Mouse (Mus musculus): ENCODE measurements at regions not wholly inside any gene's neighbourhood (a gene's known extent, or its start where the extent isn't known, plus 50 kb on each side); places are given as distances from the start of the nearest gene placed in this dataset.

DNA sequence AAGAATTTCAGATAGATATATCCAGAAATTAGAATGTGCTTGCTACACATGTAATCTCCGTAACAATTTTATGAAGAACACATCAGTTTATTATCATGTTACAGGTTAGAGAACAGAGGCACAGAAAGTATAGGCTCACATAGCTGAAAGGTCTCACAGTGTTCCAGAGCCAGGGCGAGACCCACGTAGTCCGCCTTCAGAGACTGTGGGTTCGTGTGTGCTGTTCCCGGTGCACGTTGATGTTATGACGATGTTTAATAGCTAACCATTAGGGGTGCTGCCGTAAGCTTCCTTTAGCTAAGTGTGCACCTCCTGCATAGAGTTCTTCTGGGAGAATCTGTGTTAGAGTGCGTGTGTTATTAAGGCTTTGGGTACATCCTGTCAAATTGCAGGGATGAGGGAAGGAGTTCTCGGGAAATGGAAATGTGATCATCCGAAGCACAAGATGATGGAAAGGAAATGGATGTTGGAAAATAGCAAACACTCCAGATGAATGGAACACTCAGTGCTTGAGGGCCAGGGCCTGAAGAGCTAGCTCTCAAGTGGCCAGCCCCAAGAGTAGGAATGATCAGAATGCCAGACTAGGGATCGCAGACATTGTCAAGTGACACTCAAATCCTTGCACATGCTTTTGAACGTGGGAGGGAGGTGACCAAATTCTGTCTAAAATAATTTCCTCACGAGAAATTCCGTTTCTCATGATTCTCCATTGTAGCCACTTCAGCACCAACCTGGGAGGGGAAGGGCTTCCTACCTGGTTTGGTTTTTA lies 344.1 kb downstream of the Cd83 start:
- no peak for DNase-seq (ENCODE audit: low spot score in 2 of 2)

GRCm38 (mm10) chr13:44131916-44132315 lies 347.3 kb downstream of the Cd83 start:
- DNase-seq (ENCODE audit: low spot score in 2 of 2): no peak

- DNase-seq (ENCODE audit: low spot score in 2 of 2): no peak
Observed at GRCm38 (mm10) chr13:44132510-44132909, 347.9 kb downstream of the Cd83 start.

- no peak for DNase-seq (ENCODE audit: low spot score in 2 of 2)
Observed at GRCm38 (mm10) chr13:44133436-44133835, 348.9 kb downstream of the Cd83 start.

GRCm38 (mm10) chr13:44141181-44141580 lies 356.6 kb downstream of the Cd83 start:
- DNase-seq (ENCODE audit: low spot score in 2 of 2): no peak

GRCm38 (mm10) chr13:44145441-44145840 lies 360.9 kb downstream of the Cd83 start:
- no peak for DNase-seq (ENCODE audit: low spot score in 2 of 2)

GRCm38 (mm10) chr13:44147841-44148240 lies 363.3 kb downstream of the Cd83 start:
- DNase-seq (ENCODE audit: low spot score in 2 of 2): no peak

DNA sequence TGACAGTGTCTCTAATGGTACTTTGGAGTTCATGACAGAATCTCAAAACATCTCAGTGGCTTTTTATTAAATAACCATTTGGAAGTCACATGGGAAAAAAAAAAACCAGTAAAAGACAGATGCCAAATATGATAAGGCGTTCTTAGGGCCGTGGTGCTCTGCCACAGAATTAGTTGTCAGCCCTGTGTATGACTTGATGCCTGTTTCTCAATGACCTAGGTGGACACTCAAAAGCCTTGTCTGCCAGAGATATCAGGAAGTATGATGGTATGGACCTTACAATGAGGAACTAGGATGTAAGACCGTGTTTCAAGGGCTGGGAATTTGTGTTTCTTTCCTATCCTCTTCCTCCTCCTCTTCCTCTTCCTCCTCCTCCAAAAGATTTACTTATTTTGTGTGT lies 364.9 kb downstream of the Cd83 start:
- no peak for DNase-seq (ENCODE audit: low spot score in 2 of 2)

- no peak for DNase-seq (ENCODE audit: low spot score in 2 of 2)
Observed at GRCm38 (mm10) chr13:44151526-44151925, 367.0 kb downstream of the Cd83 start.

DNA sequence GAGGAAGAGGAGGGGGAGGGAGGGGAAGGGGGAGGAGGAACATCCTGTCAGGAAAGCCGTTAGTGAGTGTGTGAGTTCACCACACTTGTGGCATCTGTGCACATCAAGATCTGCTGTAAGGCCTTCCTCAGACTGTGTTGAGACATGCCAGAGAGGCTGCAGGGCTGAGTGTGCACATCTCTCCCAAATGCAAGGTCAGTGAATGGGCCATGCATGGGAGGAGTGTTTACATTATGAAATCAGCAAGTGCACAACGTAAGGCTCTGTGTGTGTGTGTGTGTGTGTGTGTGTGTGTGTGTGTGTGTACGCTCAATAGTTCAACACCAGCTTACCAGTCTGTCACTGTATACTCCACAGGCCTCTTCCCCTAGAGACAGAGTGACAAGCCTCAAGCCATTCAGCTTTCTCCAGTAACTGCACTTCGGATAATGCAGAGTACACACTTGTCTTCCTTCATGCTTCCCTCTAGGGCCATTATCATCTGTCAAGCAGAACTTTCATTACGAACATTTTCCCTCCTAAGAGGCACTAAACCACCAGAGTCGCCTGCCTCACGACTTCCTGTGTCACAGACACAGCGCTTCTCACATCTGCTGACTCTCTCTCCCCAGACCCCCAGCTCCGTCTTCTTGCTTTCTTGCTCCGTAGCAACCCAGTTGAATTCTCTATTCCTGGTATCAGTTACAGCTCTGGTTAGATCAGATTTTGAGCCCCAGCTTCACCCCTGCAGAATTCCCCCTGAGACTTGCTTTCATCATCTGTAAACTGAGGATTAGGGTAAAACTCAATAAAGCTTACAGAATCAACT lies 368.4 kb downstream of the Cd83 start:
- no peak for DNase-seq (ENCODE audit: low spot score in 2 of 2)

GRCm38 (mm10) chr13:44153784-44154183 lies 369.2 kb downstream of the Cd83 start:
- DNase-seq (ENCODE audit: low spot score in 2 of 2): no peak

- no peak for DNase-seq (ENCODE audit: low spot score in 2 of 2)
Observed at GRCm38 (mm10) chr13:44155956-44156355, 371.4 kb downstream of the Cd83 start.

GRCm38 (mm10) chr13:44156546-44156945 lies 372.0 kb downstream of the Cd83 start:
- no peak for DNase-seq (ENCODE audit: low spot score in 2 of 2)

- DNase-seq (ENCODE audit: low spot score in 2 of 2): no peak
Observed at GRCm38 (mm10) chr13:44157236-44157635, 372.7 kb downstream of the Cd83 start.

DNA sequence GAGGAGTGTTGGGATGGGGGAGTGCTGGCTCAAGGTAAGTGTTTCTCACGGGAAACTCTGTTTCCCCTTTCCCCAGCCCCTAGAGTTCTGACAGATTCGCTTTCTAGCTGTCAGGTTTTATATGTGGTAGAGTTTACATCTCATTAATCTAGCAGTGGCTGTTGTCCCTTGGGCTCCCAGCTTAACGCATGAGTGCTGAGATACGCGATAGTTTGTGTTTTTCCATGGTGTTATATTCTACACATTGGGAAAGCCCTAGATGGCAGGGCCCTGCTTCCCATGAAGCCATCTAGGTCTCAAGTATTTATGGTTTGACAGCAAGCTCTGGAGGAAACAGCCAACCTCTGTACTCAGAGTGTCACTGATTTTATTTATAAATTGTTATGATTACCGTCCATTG lies 373.8 kb downstream of the Cd83 start:
- DNase-seq (ENCODE audit: low spot score in 2 of 2): no peak

GRCm38 (mm10) chr13:44159346-44159745 lies 374.8 kb downstream of the Cd83 start:
- no peak for DNase-seq (ENCODE audit: low spot score in 2 of 2)

- DNase-seq (ENCODE audit: low spot score in 2 of 2): no peak
Observed at GRCm38 (mm10) chr13:44164746-44165145, 380.2 kb downstream of the Cd83 start.

DNA sequence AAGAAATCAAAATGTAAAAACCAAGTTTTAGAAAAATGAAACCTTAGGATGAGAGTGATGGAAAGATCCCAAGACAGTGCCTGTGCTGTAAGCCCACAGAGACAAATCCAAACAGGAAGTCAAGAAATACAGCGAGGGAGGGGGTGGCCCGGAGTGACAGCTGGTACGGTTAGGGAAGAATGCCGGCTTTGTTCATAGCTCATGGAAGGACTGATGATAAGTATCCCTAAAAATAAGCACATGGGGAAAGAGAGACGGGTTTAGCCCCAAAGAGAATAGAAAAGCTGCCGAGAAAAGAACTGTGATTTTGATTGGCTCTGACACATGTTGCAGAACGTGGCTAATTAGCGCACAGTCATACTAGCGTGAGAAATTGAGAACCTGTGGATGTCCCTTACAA lies 382.6 kb downstream of the Cd83 start:
- DNase-seq (ENCODE audit: low spot score in 2 of 2): peak; percentile 15 to 36

DNA sequence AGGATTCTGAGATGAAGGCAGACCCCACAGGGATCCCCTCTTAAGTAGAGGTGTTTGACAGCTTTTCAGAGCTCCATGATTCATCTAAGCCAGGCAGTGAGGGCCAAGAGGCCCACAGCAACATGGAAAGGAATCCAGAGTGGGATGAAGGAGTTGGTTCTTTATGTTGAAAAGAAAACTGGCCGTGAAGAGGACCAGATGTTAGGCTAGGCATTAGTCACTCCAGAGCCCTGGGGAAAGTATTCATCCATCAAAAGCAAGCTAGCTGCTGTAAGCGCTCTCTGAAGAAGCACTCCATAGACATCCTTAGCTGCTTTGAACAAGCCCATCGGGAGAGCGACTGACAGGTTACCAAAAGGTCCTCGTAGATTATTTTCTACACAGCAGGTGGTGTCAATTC lies 383.6 kb downstream of the Cd83 start:
- no peak for DNase-seq (ENCODE audit: low spot score in 2 of 2)

DNA sequence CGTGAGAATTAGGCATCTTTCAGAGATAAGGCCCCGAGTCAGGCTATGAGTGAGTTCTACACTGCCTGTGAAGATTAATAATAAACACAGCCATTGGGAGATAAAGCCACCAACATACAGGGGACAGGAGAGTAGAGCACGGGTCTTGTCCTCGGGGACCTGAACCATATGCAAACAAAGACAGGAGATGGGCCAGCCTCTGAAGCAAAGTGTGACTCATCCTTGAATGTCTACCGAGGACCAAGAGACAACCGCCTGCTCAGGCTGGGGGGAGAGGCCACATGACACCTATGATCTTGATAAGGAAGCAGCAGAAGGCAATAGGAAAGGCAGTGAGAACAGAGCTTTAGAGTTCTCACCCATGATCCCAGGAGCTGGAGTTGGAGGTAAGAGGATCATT lies 387.1 kb downstream of the Cd83 start:
- DNase-seq (ENCODE audit: low spot score in 2 of 2): no peak

DNA sequence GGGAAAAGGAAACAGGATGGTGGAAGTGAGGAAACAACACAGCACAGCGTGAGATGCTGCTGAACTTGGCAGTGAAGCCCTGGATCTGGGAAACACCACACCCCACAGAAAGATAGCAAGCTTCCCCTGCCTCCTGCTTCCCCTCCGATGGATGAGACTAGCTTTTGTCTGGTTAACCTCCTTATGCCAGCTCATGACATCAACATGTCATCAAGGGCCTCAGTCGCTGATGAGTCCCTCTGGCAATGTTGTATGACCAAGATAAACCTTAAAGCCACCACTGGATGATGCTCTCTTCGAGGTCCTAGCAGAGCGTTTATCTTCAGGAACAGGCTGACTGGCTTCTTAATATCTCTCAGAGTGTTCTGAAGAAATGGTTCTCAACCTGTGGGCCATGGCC lies 388.1 kb downstream of the Cd83 start:
- DNase-seq (ENCODE audit: low spot score in 2 of 2): no peak

- no peak for DNase-seq (ENCODE audit: low spot score in 2 of 2)
Observed at GRCm38 (mm10) chr13:44174236-44174635, 389.7 kb downstream of the Cd83 start.

Measured in layer of hippocampus, postnatal 10 days (tissue).